Mouse (Mus musculus): ENCODE measurements around the gene Ccl11. TPM values are rescaled to one million over a fixed set of nuclear protein-coding genes. Genes with fewer than 3 reads are reported as not detected.

The Ccl11 gene
- 0.09 and 0.99 TPM in 2 replicates for polyA plus RNA-seq (2012; rRNA removed)

DNA sequence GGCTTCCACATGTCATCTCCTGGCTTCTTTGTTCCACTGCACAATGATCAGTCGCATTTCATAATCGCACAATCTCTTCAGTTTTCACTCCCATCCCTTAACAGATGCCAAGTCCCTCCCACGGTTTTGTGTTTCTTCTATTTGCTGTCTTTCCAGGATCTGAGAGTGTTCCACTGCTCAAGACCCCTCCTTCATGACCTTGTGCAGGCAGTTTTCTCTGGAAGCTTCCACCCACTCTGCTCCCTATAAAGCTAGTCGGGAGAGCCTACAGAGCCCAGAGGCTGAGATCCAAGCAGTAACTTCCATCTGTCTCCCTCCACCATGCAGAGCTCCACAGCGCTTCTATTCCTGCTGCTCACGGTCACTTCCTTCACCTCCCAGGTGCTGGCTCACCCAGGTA lies at the start of gene Ccl11:
Gene Ccl11, plus strand, starts transcription at position 178 of the 400 bp plus-strand sequence.

DNA sequence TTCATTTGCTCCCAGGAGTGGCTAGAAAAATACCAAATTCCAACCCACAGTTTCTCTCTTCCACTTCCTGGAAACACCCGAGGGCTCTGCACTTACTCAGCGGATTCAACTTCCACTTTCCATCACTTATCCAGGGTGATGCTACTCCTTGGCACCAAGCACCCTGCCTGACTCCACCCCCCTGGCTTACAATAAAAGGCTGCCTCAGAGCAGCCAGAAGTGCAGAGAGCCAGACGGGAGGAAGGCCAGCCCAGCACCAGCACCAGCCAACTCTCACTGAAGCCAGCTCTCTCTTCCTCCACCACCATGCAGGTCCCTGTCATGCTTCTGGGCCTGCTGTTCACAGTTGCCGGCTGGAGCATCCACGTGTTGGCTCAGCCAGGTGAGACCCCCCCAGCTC lies 22.3 kb upstream of the Ccl11 start, which contains the start of gene Ccl2:
Gene Ccl2, plus strand, starts transcription at position 216 of the 400 bp plus-strand sequence.

DNA sequence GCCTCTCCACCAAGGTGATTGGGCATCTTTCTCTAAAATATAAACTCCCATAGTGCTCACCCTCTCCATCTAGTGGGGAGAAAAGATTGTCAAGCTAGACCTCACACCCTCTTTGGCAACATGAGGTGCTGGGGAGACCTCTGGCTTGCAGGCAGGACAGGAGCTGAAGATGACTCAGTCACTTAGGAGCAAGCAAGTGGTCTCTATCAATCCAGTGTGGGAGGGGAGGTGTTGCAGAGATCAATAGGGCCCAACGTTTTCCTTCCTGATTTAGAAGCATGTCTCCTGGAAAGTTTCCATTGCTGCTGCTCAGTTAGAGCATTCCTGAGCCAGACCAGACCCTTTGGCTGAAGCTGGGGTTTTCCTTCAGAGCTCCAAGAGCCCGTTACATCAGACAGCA lies 19.1 kb upstream of the Ccl11 start, which contains the start of gene Gm17268:
Gene Gm17268, minus strand, starts transcription at position 28 of the 400 bp plus-strand sequence.

DNA sequence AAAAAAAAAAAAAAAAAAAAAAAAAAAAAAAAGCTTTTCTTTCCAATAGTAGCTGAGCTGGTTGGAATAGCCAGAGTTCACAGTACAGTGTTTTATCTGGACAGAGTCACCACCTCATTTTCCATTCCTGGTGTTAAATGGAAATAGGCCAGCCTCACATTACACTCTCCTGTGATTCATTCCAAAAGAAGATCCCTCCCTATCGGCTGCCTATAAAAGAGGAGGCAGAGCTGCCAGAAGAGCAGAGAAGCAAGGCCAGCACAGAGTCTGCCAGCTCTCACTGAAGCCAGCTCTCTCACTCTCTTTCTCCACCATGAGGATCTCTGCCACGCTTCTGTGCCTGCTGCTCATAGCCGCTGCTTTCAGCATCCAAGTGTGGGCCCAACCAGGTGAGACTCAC lies 12.2 kb upstream of the Ccl11 start, which contains the start of gene Ccl7:
Gene Ccl7, plus strand, starts transcription at position 242 of the 400 bp plus-strand sequence.

DNA sequence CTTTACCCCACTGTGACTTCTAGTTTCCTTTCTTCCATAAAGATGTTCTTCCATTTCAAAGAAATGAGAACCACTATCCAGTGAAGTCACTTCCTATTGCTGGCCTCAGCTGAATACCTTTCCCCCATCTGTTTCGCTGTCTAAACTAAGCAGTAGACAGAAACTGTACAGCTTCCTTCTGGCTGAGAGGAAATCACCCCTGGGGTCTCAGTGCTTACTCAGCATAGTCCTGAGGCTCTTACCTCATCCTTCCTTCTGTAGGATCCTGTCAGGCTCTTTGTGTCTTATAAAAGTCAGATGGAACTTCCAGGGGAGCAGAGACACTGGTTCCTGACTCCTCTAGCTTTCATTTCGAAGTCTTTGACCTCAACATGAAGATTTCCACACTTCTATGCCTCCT lies 43.9 kb downstream of the Ccl11 start, which contains the start of gene Ccl12:
Gene Ccl12, plus strand, starts transcription at position 317 of the 400 bp plus-strand sequence.

Other genes with a start within 250 kb of the Ccl11 start
- 0.04 and 0.11 TPM in 2 replicates for gene 5530401A14Rik, start 197.2 kb upstream of the Ccl11 start, polyA plus RNA-seq (2012; rRNA removed)
- gene Asic2, start 89.4 kb upstream of the Ccl11 start, polyA plus RNA-seq (2012; rRNA removed) = 25.3 and 25.7 TPM in 2 replicates
- gene Ccl2, start 22.3 kb upstream of the Ccl11 start, polyA plus RNA-seq (2012; rRNA removed) = 0.32 and 16.5 TPM in 2 replicates
- gene Gm17268, start 19.3 kb upstream of the Ccl11 start, polyA plus RNA-seq (2012; rRNA removed) = not detected in 2 replicates
- gene Ccl7, start 12.1 kb upstream of the Ccl11 start, polyA plus RNA-seq (2012; rRNA removed) = 0.31 and 1.4 TPM in 2 replicates
- gene Ccl12, start 44.0 kb downstream of the Ccl11 start, polyA plus RNA-seq (2012; rRNA removed) = 1.3 and 3.1 TPM in 2 replicates
- 0.13 TPM in 1 of 2 replicates, not detected in the other for gene Ccl8, start 57.4 kb downstream of the Ccl11 start, polyA plus RNA-seq (2012; rRNA removed)
- 0.13 and 0.27 TPM in 2 replicates for gene Ccl1, start 247.9 kb downstream of the Ccl11 start, polyA plus RNA-seq (2012; rRNA removed)